Mouse (Mus musculus) large intestine, adult 2 months (tissue): ENCODE measurements around the gene Scn1a. TPM values are rescaled to one million over a fixed set of nuclear protein-coding genes. Genes with fewer than 3 reads are reported as not detected.

Source experiments
- DNase-seq: peaks from one replicate; pipeline ENCODE4 v3.0.0-alpha.2; 2012; ENCODE audit warnings: low read depth, low spot score
- WGBS: fragments of 180-500 bp; shearing (Covaris S2); methylation state at CpG from one replicate; pipeline ENCODE4 v1.1.7; 2018; 5-methylcytosine and 5-hydroxymethylcytosine counted together
- polyA plus RNA-seq: library from polyadenylated mRNA; depleted of rRNA; stranded (reverse); fragments of >200 nt; gene quantifications from 2 replicates; pipeline ENCODE4 v1.2.3, GENCODE M21; 2012; rRNA removed

The Scn1a gene
- polyA plus RNA-seq, result not detected in 2 replicates

GRCm38 (mm10) chr2:66440711-66441110 is at the start of gene Scn1a:
TSS of gene Scn1a (minus strand) at chr2:66440840.
- DNase-seq, result no peak
- WGBS, result 16% methylated on average over 7 of the region's 7 CpGs

DNA sequence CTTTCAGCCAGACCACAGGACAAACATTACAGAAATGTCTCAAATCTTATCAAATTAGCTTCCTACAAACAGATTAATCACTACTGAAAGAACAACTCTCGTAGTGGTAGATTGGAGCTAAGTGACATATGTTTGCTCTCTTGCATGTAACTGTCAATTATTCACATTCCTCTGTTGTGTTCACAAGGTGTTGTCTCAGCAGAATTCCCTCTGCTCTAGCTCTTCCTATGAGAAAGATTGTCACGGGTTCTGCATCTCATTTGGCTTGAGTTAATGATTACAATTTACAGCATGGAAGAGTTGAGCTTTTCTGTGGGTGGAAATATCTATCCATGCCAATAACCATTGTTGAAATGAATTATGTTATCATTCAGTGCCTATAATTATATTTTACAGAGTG is 37.8 kb upstream of the Scn1a start:
- WGBS, result 24% methylated on average over 2 of the region's 2 CpGs
- no peak for DNase-seq

- 39% methylated on average over 3 of the region's 3 CpGs for WGBS
- no peak for DNase-seq
These were observed 32.7 kb upstream of the Scn1a start for GRCm38 (mm10) chr2:66473181-66473822.

DNA sequence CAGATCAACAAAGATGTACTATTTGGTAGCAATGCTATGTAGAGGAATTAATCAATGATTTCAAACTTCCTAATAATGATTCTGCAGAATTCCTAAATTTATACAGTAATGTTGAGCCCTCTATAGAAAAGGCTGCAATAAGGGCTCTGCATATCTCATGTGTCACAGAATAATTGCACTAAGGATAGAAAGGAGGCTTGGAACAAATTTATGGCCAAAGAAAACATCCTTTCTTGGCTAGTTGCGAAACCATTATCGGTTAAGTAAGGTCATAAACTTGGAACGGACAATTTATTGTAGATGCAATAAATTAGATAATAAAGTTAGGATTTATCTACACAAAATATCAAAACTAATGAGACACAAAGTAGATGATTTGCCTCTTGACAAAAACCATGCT is 24.8 kb upstream of the Scn1a start:
- 32% methylated on average over 3 of the region's 3 CpGs for WGBS

DNA sequence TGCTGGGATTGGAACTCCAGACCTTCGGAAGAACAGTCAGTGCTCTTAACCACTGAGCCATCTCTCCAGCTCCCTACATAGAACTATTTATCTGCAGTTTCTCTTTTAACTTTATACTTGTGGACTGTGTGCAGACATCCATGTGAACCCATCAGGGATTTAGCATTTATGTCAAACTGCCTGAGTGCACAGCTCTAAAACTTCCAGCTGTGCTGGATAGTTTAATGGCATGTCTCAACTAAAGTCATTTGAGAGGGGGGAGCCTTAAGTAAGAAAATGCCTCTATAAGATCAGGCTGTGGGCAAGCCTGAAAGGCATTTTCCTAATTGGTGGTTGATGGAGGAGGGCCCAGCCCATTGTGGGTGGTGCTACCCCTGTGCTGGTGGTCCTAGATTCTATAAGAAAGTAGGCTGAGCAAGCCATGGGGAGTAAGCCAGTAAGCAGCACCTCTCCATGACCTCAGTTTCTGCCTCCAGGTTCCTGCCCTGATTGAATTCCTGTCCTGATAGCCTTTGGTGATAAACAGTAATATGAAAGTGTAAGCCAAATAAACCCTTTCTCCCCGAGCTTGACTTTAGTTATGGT is 24.3 kb upstream of the Scn1a start:
- WGBS, result 67% methylated on average over 2 of the region's 2 CpGs
- DNase-seq, result no peak

More for the DNA sequence above, 24.8 kb upstream of the Scn1a start:
- DNase-seq, result no peak

GRCm38 (mm10) chr2:66463916-66464315 is 23.3 kb upstream of the Scn1a start:
- 86% methylated on average over 6 of the region's 6 CpGs for WGBS
- no peak for DNase-seq

GRCm38 (mm10) chr2:66462458-66462857 is 21.8 kb upstream of the Scn1a start:
- no peak for DNase-seq
- WGBS, result 83% methylated on average over 1 of the region's 1 CpGs

DNA sequence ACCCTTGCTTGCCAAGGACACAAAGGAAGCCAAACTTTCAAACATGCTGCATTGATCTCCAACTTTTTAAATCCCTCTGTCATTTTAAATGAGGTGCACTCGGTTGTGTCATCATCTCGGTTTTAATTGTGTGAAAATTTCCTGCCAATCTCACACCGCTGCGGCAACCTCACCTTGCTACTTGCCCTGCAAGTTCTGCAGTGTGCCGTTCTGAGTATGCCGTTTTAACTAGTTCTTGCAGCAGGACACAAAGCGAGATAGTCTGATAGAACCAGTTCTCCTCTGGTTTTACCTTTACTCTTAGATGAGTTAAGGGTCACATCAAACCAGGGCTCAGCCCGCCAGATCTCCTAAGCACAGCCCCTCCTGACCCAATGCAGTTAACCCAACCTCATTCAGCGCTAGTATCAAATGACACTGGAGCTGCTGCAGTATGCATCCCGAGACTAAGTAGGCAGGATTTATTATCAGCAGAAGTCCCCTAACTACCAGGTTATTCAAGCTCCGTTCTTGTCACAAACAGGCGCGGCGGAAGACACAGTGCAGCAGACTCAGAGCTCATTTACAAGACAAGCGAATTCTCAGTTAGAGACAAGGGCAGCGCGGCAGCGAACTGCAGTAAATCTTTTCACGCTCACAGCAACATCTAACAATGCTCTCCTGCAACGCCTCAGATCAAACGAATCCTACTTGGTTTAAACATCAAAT is 722 bp downstream of the Scn1a start:
- 9% methylated on average over 21 of the region's 21 CpGs for WGBS
- no peak for DNase-seq

- DNase-seq, result no peak
- 72% methylated on average over 3 of the region's 3 CpGs for WGBS
These were observed 4.4 kb downstream of the Scn1a start for GRCm38 (mm10) chr2:66436286-66436685.

- no peak for DNase-seq
- WGBS, result 2% methylated on average over 14 of the region's 14 CpGs
These were observed 30.8 kb downstream of the Scn1a start for GRCm38 (mm10) chr2:66409740-66410290.

- no peak for DNase-seq
- 11% methylated on average over 12 of the region's 12 CpGs for WGBS
These were observed 31.5 kb downstream of the Scn1a start for GRCm38 (mm10) chr2:66408899-66409739.

DNA sequence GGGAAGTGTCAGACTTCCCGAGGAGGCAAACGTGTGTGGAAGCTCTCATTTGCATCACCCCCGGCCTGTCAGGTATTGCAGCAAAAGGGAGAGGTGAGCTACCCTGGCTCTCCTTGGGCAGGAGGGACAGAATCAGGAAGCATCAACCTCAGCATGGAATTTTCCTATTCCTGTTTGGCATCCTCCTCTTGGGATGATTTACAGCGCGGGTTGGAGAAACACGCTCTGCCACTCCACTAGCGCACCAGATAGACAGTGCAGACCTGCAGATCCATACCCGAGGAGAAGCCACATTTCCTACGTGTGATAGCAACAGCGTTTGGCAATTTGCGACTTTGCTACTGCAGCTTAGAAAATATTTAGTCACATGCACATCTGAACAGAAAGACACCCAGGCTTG is 32.2 kb downstream of the Scn1a start:
- WGBS, result 15% methylated on average over 11 of the region's 11 CpGs
- no peak for DNase-seq

DNA sequence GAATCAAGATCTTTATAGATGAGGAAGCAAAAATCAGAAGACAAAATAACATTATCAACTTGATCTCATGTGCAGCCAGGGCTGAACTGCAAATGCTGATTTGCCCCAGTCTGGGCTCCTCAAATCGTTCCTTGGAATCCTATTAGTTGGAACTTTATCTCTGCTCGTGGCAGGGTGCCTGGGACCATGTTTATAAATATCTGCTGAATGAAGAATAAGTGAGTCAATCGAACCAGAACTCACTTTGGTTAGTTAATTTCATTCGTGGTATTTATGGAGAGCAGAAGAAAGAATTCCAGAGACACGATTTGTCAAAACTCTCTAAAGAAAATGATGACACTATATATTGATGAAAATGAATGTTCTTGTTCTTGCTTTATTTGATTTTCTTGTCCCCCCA is 48.1 kb downstream of the Scn1a start:
- WGBS, result 60% methylated on average over 5 of the region's 5 CpGs
- DNase-seq, result no peak

GRCm38 (mm10) chr2:66367957-66368356 is 72.7 kb downstream of the Scn1a start:
- no peak for DNase-seq
- WGBS, result 93% methylated on average over 2 of the region's 2 CpGs

DNA sequence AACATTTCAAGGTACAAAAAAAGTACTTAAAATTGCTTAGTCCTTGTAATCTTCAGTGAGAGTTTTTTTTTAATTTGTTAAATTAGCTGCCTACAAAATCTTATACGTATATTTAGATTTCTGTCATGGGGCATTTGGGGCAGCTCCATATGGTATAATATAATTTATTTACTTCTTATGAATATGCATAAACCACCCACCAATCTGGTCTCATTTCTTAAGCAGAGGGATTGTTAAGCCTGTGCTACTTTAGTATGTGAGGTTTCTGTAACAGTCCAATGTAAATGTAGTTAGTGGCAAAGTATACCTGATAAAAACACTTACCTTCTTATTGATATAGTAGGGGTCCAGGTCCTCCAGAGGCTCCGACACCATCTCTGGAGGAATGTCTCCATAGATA is 90.0 kb downstream of the Scn1a start:
- no peak for DNase-seq
- 82% methylated on average over 2 of the region's 2 CpGs for WGBS

GRCm38 (mm10) chr2:66346622-66347021 is 94.0 kb downstream of the Scn1a start:
- WGBS, result 92% methylated on average over 1 of the region's 1 CpGs
- DNase-seq, result no peak

DNA sequence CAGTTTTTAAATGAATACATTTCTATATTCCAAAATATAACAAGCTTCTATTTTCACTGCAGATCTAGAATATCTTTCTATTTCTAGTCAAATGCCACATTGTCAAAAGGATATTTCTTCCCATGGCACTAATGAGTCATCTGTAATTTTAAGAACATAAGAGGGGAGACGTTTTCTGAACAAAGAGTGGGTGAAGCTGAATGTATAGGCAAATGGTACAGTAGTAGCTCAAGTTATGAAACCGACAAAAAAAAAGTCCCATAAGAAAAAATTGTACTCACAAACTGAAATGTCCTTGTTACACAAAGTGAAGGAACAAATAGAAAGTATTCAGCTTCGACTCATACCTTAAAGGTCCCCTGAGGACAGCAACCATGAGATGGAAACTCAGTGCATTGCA is 94.5 kb downstream of the Scn1a start:
- WGBS, result 67% methylated on average over 3 of the region's 3 CpGs
- no peak for DNase-seq

DNA sequence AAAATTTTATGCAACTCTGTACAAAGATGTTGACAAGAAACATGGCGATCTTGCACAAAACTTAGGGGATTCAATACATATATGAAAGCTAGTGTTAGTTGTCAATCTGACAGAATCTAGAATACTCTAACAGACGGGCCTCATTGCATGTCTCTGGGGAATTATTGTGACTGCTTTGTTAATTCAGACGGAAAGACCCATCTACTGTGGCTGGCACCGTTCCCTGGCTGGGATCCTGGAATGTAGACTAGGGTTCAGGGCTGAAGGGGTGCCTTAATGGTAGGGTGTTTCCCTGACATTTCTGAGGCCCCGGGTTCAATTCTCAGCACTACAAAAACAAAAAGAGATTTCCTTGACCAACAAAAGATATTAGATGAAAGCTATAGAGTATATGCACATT is 103.2 kb downstream of the Scn1a start:
- 71% methylated on average over 5 of the region's 5 CpGs for WGBS
- no peak for DNase-seq

DNA sequence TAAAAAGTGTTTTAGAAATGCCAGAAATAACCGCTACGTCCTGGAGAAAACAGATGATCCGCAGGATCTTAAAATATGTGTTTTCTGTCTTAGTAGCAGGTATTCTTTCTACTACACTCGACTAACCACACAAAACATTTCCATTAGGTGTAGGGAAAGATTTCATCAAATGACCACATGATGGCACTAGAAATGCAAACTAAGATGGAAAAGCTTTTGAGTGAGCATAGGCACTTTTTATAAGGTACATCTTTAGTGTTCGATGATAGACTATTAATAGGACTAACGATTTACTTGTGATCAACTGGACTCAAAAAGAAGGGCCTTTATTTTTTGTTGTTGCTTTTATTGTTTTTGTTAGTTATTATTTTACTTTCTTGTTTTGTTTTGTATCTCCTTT is 104.2 kb downstream of the Scn1a start:
- WGBS, result 70% methylated on average over 6 of the region's 6 CpGs
- no peak for DNase-seq

DNA sequence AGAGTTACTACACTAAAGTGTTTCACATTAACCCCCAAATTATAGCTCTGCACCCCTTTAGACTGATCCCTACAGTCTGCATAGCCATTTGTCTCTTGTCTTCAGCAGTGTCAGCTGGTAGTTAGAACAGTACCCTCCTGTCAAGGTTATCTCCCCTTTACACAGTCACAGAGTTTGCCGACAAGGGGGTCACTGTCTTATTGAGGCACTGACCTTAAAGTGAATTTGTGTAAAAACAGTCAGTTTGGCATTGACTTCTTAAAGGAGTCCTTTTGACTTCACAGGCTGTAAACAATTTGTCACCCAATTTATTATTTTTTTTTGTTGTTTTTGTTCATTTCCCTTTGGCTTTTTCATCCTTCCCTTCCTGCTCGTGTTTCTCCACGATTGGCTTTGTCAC is 168.1 kb downstream of the Scn1a start:
- 74% methylated on average over 3 of the region's 3 CpGs for WGBS
- DNase-seq, result no peak
